8 mouse cellular contexts compared by ENCODE assay signal in the genomic region with DNA sequence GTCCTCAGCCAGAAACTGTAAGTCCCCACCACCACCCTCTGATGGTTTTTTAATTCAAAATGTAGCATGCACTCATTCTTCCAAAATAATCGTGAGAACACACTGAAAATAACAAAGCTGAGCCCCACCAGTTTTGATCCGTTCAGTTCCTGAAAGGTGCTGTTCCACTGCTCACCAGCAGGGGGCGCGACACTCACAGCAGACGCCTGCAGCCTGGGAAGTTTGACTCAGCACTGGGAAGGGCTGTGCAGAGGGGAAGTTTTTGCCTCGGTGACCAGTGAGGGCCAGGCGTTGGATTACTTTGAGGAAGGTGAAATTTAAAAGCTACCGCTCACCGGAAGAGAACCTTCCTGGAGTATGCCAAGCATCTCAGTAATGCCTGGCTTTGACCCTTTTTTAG.
DNase-seq lines count a peak whose midpoint lies in the region; ATAC-seq lines count a peak whose summit lies in the region.

No protein-coding gene starts in this region.

- no peaks in the 10 kb centered on the region for H3K9me3 ChIP-seq in limb, embryonic 13.5 days

- no peaks in the 10 kb centered on the region for H3K36me3 ChIP-seq in limb, embryonic 13.5 days
- H3K36me3 ChIP-seq in splenic B cell, adult 2 months (ENCODE audit: control insufficient read depth, insufficient read depth, low read length, poor library complexity, severe bottlenecking) = no peaks in the 10 kb centered on the region

- H3K4me2 ChIP-seq in limb, embryonic 13.5 days (replicated peaks) = peak overlapping the region; percentile 17; the same call in 1 of the 2 replicates

- DNase-seq in 3T3-L1 (ENCODE audit: low read depth, low spot score) = peak; percentile 90
- DNase-seq in adrenal gland, adult 8-10 months = peak; percentile 66
- DNase-seq in embryo, embryonic 11.5 days (ENCODE audit: low read depth, low spot score) = peak; percentile 71
- DNase-seq in kidney, adult 9 months = peak; percentile 74
- peak; percentile 30 to 55 for DNase-seq in natural killer cell, adult 2 months (ENCODE audit: low spot score in 2 of 2)
- peak; percentile 74 for DNase-seq in splenic B cell, adult 2 months (ENCODE audit: low read depth, low spot score)

- no peak overlapping the region for H3K4me3 ChIP-seq in limb, embryonic 13.5 days

- 1% methylated on average over 9 of the region's 9 CpGs for WGBS in limb, embryonic 13.5 days

- H3K27me3 ChIP-seq in limb, embryonic 13.5 days = peaks cover 11% of the 10 kb centered on the region
- no peaks in the 10 kb centered on the region for H3K27me3 ChIP-seq in splenic B cell, adult 2 months (ENCODE audit: control insufficient read depth, insufficient read depth, low read length, poor library complexity, severe bottlenecking)

- ATAC-seq in granulocyte monocyte progenitor cell, adult 5-6 weeks (replicated peaks; ENCODE audit: poor library complexity, severe bottlenecking) = peak; percentile 97
- peak; percentile 57; the same call in 1 of the 2 replicates for ATAC-seq in limb, embryonic 13.5 days (ENCODE audit: low FRiP score, low read depth)

- H3K27ac ChIP-seq in limb, embryonic 13.5 days = no peak overlapping the region

- H3K9ac ChIP-seq in limb, embryonic 13.5 days = no peak overlapping the region

- no peaks in the 10 kb centered on the region for H3K4me1 ChIP-seq in limb, embryonic 13.5 days
